9 mouse cellular contexts compared by ENCODE assay signal in the genomic region with DNA sequence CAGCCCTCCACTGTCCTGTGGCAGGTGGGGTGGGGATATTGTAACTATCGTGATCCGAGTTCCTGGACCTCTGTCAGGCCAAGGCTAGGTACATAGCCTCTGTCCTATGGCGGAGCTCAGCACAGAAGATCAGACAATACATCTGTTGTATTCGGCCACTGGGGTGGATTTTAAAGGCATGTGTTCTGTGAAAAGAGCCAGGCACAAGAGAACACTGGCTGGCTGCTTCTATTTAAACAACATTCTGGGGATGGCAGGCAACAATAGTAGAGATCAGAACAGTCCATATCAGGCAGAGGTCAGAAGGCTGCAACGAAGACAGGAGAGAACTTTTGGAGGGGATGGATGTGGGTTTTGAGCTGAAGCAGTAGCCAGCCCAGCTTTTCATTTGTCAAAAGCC. TPM values are rescaled to one million over a fixed set of nuclear protein-coding genes. Genes with fewer than 3 reads are reported as not detected.
A peak's percentile ranks its signal among the peaks of the same experiment; 100 is the strongest.
DNase-seq lines count a peak whose midpoint lies in the region; ATAC-seq and TF ChIP-seq lines count a peak whose summit lies in the region.
"Had no signal": no experiment of that assay in that cellular context is flagged by ENCODE, and none has a peak within 500 bp of the region (broad histone marks: within the 10 kb centered on the region; RNA-seq: fewer than 3 reads in every experiment).

No protein-coding gene starts in this region.

- TF ChIP-seq CTCF in gastrocnemius, adult 2 months (IDR thresholded peaks at IDR 0.05): no peak
- no peak for TF ChIP-seq CTCF in E14TG2a.4 (conservative IDR thresholded peaks at IDR 0.05; ENCODE audit: low read length)

- H3K27me3 ChIP-seq in E14TG2a.4 (ENCODE audit: insufficient read depth, low read length): peaks cover 61% of the 10 kb centered on the region
- peaks cover 56% of the 10 kb centered on the region for H3K27me3 ChIP-seq in forebrain, embryonic 12.5 days
- H3K27me3 ChIP-seq in midbrain, embryonic 13.5 days: peaks cover 23% of the 10 kb centered on the region

- DNase-seq in gastrocnemius, adult 2 months: no peak
- no peak for DNase-seq in gastrocnemius, postnatal 14 days
- no peak for DNase-seq in adipocyte (ENCODE audit: low spot score)
- DNase-seq in heart, postnatal 25 days (ENCODE audit: low spot score): no peak
- no peak for DNase-seq in MN1 (ENCODE audit: low spot score)

- H3K9ac ChIP-seq in forebrain, embryonic 12.5 days: no peak overlapping the region
- peak overlapping the region; percentile 6; the same call in 1 of the 2 replicates for H3K9ac ChIP-seq in midbrain, embryonic 13.5 days (replicated peaks)

- no peak overlapping the region for H3K4me2 ChIP-seq in forebrain, embryonic 12.5 days
- peak overlapping the region; percentile 78; the same call in 1 of the 2 replicates for H3K4me2 ChIP-seq in midbrain, embryonic 13.5 days (replicated peaks)

- WGBS in forebrain, embryonic 12.5 days: 32% methylated on average over 5 of the region's 5 CpGs
- WGBS in midbrain, embryonic 13.5 days: 35% methylated on average over 5 of the region's 5 CpGs

- H3K4me3 ChIP-seq in gastrocnemius, adult 2 months: no peak overlapping the region; the same call in 1 of the 2 replicates
- H3K4me3 ChIP-seq in E14TG2a.4 (replicated peaks; ENCODE audit: low read length): peak overlapping the region; percentile 29; the same call in 1 of the 2 replicates
- H3K4me3 ChIP-seq in forebrain, embryonic 12.5 days (replicated peaks): no peak overlapping the region
- H3K4me3 ChIP-seq in midbrain, embryonic 13.5 days (replicated peaks): no peak overlapping the region

- H3K4me1 ChIP-seq in E14TG2a.4 (replicated peaks; ENCODE audit: low read depth, low read length): peaks cover 76% of the 10 kb centered on the region
- peaks cover 37% of the 10 kb centered on the region for H3K4me1 ChIP-seq in forebrain, embryonic 12.5 days
- peaks cover 36% of the 10 kb centered on the region for H3K4me1 ChIP-seq in midbrain, embryonic 13.5 days (replicated peaks)

- no peaks in the 10 kb centered on the region for H3K36me3 ChIP-seq in E14TG2a.4 (ENCODE audit: insufficient read depth, low read length)
- no peaks in the 10 kb centered on the region for H3K36me3 ChIP-seq in forebrain, embryonic 12.5 days (replicated peaks)
- no peaks in the 10 kb centered on the region for H3K36me3 ChIP-seq in midbrain, embryonic 13.5 days
- H3K36me3 ChIP-seq: liver, embryonic 13.5 days had no signal

- no peaks in the 10 kb centered on the region for H3K9me3 ChIP-seq in E14TG2a.4 (ENCODE audit: low read length)
- 0 out of 2 replicates have a peak, but pooled peaks cover 5% of the 10 kb centered on the region for H3K9me3 ChIP-seq in forebrain, embryonic 12.5 days
- no peaks in the 10 kb centered on the region for H3K9me3 ChIP-seq in midbrain, embryonic 13.5 days
- H3K9me3 ChIP-seq: liver, embryonic 13.5 days had no signal

- intact Hi-C loops in gastrocnemius, adult 2 months (cut with DNase I): no loop called here
- intact Hi-C loops in gastrocnemius, postnatal 14 days (cut with DNase I; ENCODE audit: low total_unique reads): no loop called here
- intact Hi-C loops in heart, postnatal 25 days (cut with DNase I): no loop called here

- ATAC-seq in forebrain, embryonic 12.5 days (ENCODE audit: low FRiP score): peak; percentile 15; the same call in 1 of the 2 replicates
- peak; percentile 1; the same call in 1 of the 2 replicates for ATAC-seq in midbrain, embryonic 13.5 days

- peak overlapping the region; percentile 82 for H3K27ac ChIP-seq in gastrocnemius, adult 2 months
- 0 out of 2 replicates have a peak overlapping the region, but pooled peaks have one; percentile 89 for H3K27ac ChIP-seq in forebrain, embryonic 12.5 days
- H3K27ac ChIP-seq in midbrain, embryonic 13.5 days: peak overlapping the region; percentile 97
- H3K27ac ChIP-seq: liver, embryonic 13.5 days had no signal

RNA-seq across cellular contexts. Expression of gene Pigz, which starts 1.4 kb away (rescaled TPM):
- total RNA-seq in gastrocnemius, adult 2 months (2021): under 1 TPM; 0.20 to 0.71 TPM
- 1 to 10 TPM; 1.8 to 4.7 TPM for total RNA-seq in gastrocnemius, postnatal 14 days (2021)
- 1.1 and 1.5 TPM in 2 replicates for polyA plus RNA-seq in forebrain, embryonic 12.5 days (2016; fragmentation: Nextera tagmentation; extraction: Ambion mirVana)
- polyA plus RNA-seq in midbrain, embryonic 13.5 days (2015; fragmentation: Nextera tagmentation; extraction: Ambion mirVana): 2.5 and 3.3 TPM in 2 replicates
- total RNA-seq in heart, postnatal 25 days (2021): 1 to 10 TPM; 1.7 to 3.3 TPM

RNA-seq across cellular contexts. Expression of gene 0610012G03Rik, which starts 16.0 kb away (rescaled TPM):
- total RNA-seq in gastrocnemius, adult 2 months (2021): 10 to 100 TPM; 52.1 to 66.5 TPM
- 10 to 100 TPM; 43.1 to 43.3 TPM for total RNA-seq in gastrocnemius, postnatal 14 days (2021)
- 79.7 and 91.9 TPM in 2 replicates for polyA plus RNA-seq in forebrain, embryonic 12.5 days (2016; fragmentation: Nextera tagmentation; extraction: Ambion mirVana)
- 100 and 104 TPM in 2 replicates for polyA plus RNA-seq in midbrain, embryonic 13.5 days (2015; fragmentation: Nextera tagmentation; extraction: Ambion mirVana)
- 10 to 100 TPM; 81.8 to 82.0 TPM for total RNA-seq in heart, postnatal 25 days (2021)

RNA-seq across cellular contexts. Expression of gene Ncbp2, which starts 16.1 kb away (rescaled TPM):
- 10 to 100 TPM; 11.5 to 17.9 TPM for total RNA-seq in gastrocnemius, adult 2 months (2021)
- 10 to 100 TPM; 16.3 to 20.6 TPM for total RNA-seq in gastrocnemius, postnatal 14 days (2021)
- 134 TPM in 2 replicates for polyA plus RNA-seq in forebrain, embryonic 12.5 days (2016; fragmentation: Nextera tagmentation; extraction: Ambion mirVana)
- polyA plus RNA-seq in midbrain, embryonic 13.5 days (2015; fragmentation: Nextera tagmentation; extraction: Ambion mirVana): 118 and 122 TPM in 2 replicates
- total RNA-seq in heart, postnatal 25 days (2021): 10 to 100 TPM; 21.4 to 25.5 TPM

RNA-seq across cellular contexts. Expression of gene Meltf, which starts 53.6 kb away (rescaled TPM):
- total RNA-seq in gastrocnemius, adult 2 months (2021): not detected
- under 1 TPM in 1 of 2 experiments, not detected in 1; 0.04 TPM for total RNA-seq in gastrocnemius, postnatal 14 days (2021)
- 0.09 TPM in 2 replicates for polyA plus RNA-seq in forebrain, embryonic 12.5 days (2016; fragmentation: Nextera tagmentation; extraction: Ambion mirVana)
- polyA plus RNA-seq in midbrain, embryonic 13.5 days (2015; fragmentation: Nextera tagmentation; extraction: Ambion mirVana): 0.16 and 0.17 TPM in 2 replicates
- total RNA-seq in heart, postnatal 25 days (2021): under 1 TPM in 1 of 2 experiments, not detected in 1; 0.10 TPM
